Mouse (Mus musculus): Measurements from ENCODE around the gene Gm9857.

Gene Gm9857

GRCm38 (mm10) chr3:108940001-108940633 lies at the start of gene Gm9857:
Gm9857 (minus strand) TSS chr3:108940445.
- no peak for DNase-seq (ENCODE audit: low spot score)

GRCm38 (mm10) chr3:108987009-108987659 lies 46.9 kb upstream of the Gm9857 start:
- no peak for DNase-seq (ENCODE audit: low spot score)

- no peak for DNase-seq (ENCODE audit: low spot score)
These were observed 46.3 kb upstream of the Gm9857 start for GRCm38 (mm10) chr3:108986534-108986933.

- DNase-seq (ENCODE audit: low spot score): no peak
These were observed 43.7 kb upstream of the Gm9857 start for GRCm38 (mm10) chr3:108983989-108984388.

- no peak for DNase-seq (ENCODE audit: low spot score)
These were observed 41.7 kb upstream of the Gm9857 start for GRCm38 (mm10) chr3:108981946-108982345.

- DNase-seq (ENCODE audit: low spot score): peak; percentile 7
These were observed 37.2 kb upstream of the Gm9857 start for GRCm38 (mm10) chr3:108977340-108978030.

GRCm38 (mm10) chr3:108974920-108975485 lies 34.8 kb upstream of the Gm9857 start:
- DNase-seq (ENCODE audit: low spot score): no peak

GRCm38 (mm10) chr3:108973980-108974660 lies 33.9 kb upstream of the Gm9857 start:
- no peak for DNase-seq (ENCODE audit: low spot score)

- DNase-seq (ENCODE audit: low spot score): no peak
These were observed 25.8 kb upstream of the Gm9857 start for GRCm38 (mm10) chr3:108966051-108966450.

GRCm38 (mm10) chr3:108964361-108965044 lies 24.3 kb upstream of the Gm9857 start:
- no peak for DNase-seq (ENCODE audit: low spot score)

GRCm38 (mm10) chr3:108963776-108964175 lies 23.5 kb upstream of the Gm9857 start:
- no peak for DNase-seq (ENCODE audit: low spot score)

GRCm38 (mm10) chr3:108963278-108963677 lies 23.0 kb upstream of the Gm9857 start:
- no peak for DNase-seq (ENCODE audit: low spot score)

- no peak for DNase-seq (ENCODE audit: low spot score)
These were observed 21.4 kb upstream of the Gm9857 start for GRCm38 (mm10) chr3:108961655-108962054.

GRCm38 (mm10) chr3:108961226-108961625 lies 21.0 kb upstream of the Gm9857 start:
- no peak for DNase-seq (ENCODE audit: low spot score)

- DNase-seq (ENCODE audit: low spot score): no peak
These were observed 19.5 kb upstream of the Gm9857 start for GRCm38 (mm10) chr3:108959680-108960295.

GRCm38 (mm10) chr3:108957976-108958375 lies 17.7 kb upstream of the Gm9857 start:
- no peak for DNase-seq (ENCODE audit: low spot score)

- DNase-seq (ENCODE audit: low spot score): no peak
These were observed 751 bp upstream of the Gm9857 start for GRCm38 (mm10) chr3:108940996-108941395.

- DNase-seq (ENCODE audit: low spot score): no peak
These were observed 672 bp downstream of the Gm9857 start, which contains the start of gene Henmt1 for GRCm38 (mm10) chr3:108939573-108939972. Henmt1 (plus strand) TSS chr3:108939873.

GRCm38 (mm10) chr3:108938691-108939090 lies 1.6 kb downstream of the Gm9857 start:
- DNase-seq (ENCODE audit: low spot score): no peak

GRCm38 (mm10) chr3:108933557-108933956 lies 6.7 kb downstream of the Gm9857 start:
- no peak for DNase-seq (ENCODE audit: low spot score)

- DNase-seq (ENCODE audit: low spot score): no peak
These were observed 13.9 kb downstream of the Gm9857 start for GRCm38 (mm10) chr3:108926308-108926707.

All from MN1 (cell line).